Mouse (Mus musculus): Measurements from ENCODE around the gene Auh. TPM values are rescaled to one million over a fixed set of nuclear protein-coding genes. Genes with fewer than 3 reads are reported as not detected.

The Auh gene
- 81.6 and 84.8 TPM in 2 replicates for polyA plus RNA-seq (2012; rRNA removed)

GRCm38 (mm10) chr13:52929209-52930171 is at the start of gene Auh:
TSS of gene Auh (minus strand) at chr13:52929681.
- H3K4me3 ChIP-seq (ENCODE audit: insufficient read depth, low read length): peak within 1 kb of the TSS; percentile 75
- 0 out of 2 replicates have a peak, but pooled peaks cover 5% of the 10 kb centered on the region for H3K4me1 ChIP-seq (ENCODE audit: control insufficient read depth, insufficient read depth, low read length)
- H3K27ac ChIP-seq (ENCODE audit: insufficient read depth, low read length): peak within 1 kb of the TSS; percentile 79
- TF ChIP-seq CTCF (IDR thresholded peaks at IDR 0.05; ENCODE audit: extremely low read depth, insufficient read depth, low read length): no peak
- TF ChIP-seq POLR2A (IDR thresholded peaks at IDR 0.05; ENCODE audit: extremely low read depth, insufficient read depth, low read length): 0 out of 2 replicates have a peak, but pooled peaks have one; percentile 46

GRCm38 (mm10) chr13:52978321-52978981 is 49.0 kb upstream of the Auh start:
- peak overlapping the region; percentile 89 for H3K27ac ChIP-seq (ENCODE audit: insufficient read depth, low read length)
- peak overlapping the region; percentile 65 for H3K4me3 ChIP-seq (ENCODE audit: insufficient read depth, low read length)
- no peaks in the 10 kb centered on the region; the same call in none of the 2 replicates for H3K4me1 ChIP-seq (ENCODE audit: control insufficient read depth, insufficient read depth, low read length)
- TF ChIP-seq POLR2A (IDR thresholded peaks at IDR 0.05; ENCODE audit: extremely low read depth, insufficient read depth, low read length): no peak
- no peak for TF ChIP-seq CTCF (IDR thresholded peaks at IDR 0.05; ENCODE audit: extremely low read depth, insufficient read depth, low read length)

GRCm38 (mm10) chr13:52977757-52978156 is 48.3 kb upstream of the Auh start:
- Histone ChIP-seq H3K4me3 (ENCODE audit: insufficient read depth, low read length) (peak overlapping the region; percentile 65; the same call in 1 of the 2 replicates), H3K27ac (ENCODE audit: insufficient read depth, low read length) (no peak overlapping the region), H3K4me1 (ENCODE audit: control insufficient read depth, insufficient read depth, low read length) (no peaks in the 10 kb centered on the region; the same call in none of the 2 replicates)
- TF ChIP-seq CTCF (IDR thresholded peaks at IDR 0.05; ENCODE audit: extremely low read depth, insufficient read depth, low read length) (no peak), POLR2A (IDR thresholded peaks at IDR 0.05; ENCODE audit: extremely low read depth, insufficient read depth, low read length) (no peak)

- Histone ChIP-seq H3K4me1 (ENCODE audit: control insufficient read depth, insufficient read depth, low read length) (no peaks in the 10 kb centered on the region; the same call in none of the 2 replicates), H3K4me3 (ENCODE audit: insufficient read depth, low read length) (no peak overlapping the region), H3K27ac (ENCODE audit: insufficient read depth, low read length) (no peak overlapping the region)
- TF ChIP-seq CTCF (IDR thresholded peaks at IDR 0.05; ENCODE audit: extremely low read depth, insufficient read depth, low read length) (no peak), POLR2A (IDR thresholded peaks at IDR 0.05; ENCODE audit: extremely low read depth, insufficient read depth, low read length) (no peak)
Measured at GRCm38 (mm10) chr13:52977221-52977609, 47.7 kb upstream of the Auh start.

- no peak overlapping the region for H3K27ac ChIP-seq (ENCODE audit: insufficient read depth, low read length)
- H3K4me1 ChIP-seq (ENCODE audit: control insufficient read depth, insufficient read depth, low read length): no peaks in the 10 kb centered on the region; the same call in none of the 2 replicates
- H3K4me3 ChIP-seq (ENCODE audit: insufficient read depth, low read length): no peak overlapping the region
- TF ChIP-seq CTCF (IDR thresholded peaks at IDR 0.05; ENCODE audit: extremely low read depth, insufficient read depth, low read length) (no peak), POLR2A (IDR thresholded peaks at IDR 0.05; ENCODE audit: extremely low read depth, insufficient read depth, low read length) (no peak)
Measured at GRCm38 (mm10) chr13:52976510-52977220, 47.2 kb upstream of the Auh start.

- H3K27ac ChIP-seq (ENCODE audit: insufficient read depth, low read length): no peak overlapping the region
- TF ChIP-seq POLR2A (IDR thresholded peaks at IDR 0.05; ENCODE audit: extremely low read depth, insufficient read depth, low read length): no peak
- no peak for TF ChIP-seq CTCF (IDR thresholded peaks at IDR 0.05; ENCODE audit: extremely low read depth, insufficient read depth, low read length)
- H3K4me3 ChIP-seq (ENCODE audit: insufficient read depth, low read length): no peak overlapping the region
Measured at GRCm38 (mm10) chr13:52976130-52976509, 46.6 kb upstream of the Auh start.

GRCm38 (mm10) chr13:52974676-52975075 is 45.2 kb upstream of the Auh start:
- no peak for TF ChIP-seq POLR2A (IDR thresholded peaks at IDR 0.05; ENCODE audit: extremely low read depth, insufficient read depth, low read length)
- TF ChIP-seq CTCF (IDR thresholded peaks at IDR 0.05; ENCODE audit: extremely low read depth, insufficient read depth, low read length): no peak
- no peaks in the 10 kb centered on the region; the same call in none of the 2 replicates for H3K4me1 ChIP-seq (ENCODE audit: control insufficient read depth, insufficient read depth, low read length)
- no peak overlapping the region for H3K4me3 ChIP-seq (ENCODE audit: insufficient read depth, low read length)
- no peak overlapping the region for H3K27ac ChIP-seq (ENCODE audit: insufficient read depth, low read length)

More at GRCm38 (mm10) chr13:52976130-52976509, 46.6 kb upstream of the Auh start:
- H3K4me1 ChIP-seq (ENCODE audit: control insufficient read depth, insufficient read depth, low read length): no peaks in the 10 kb centered on the region; the same call in none of the 2 replicates

GRCm38 (mm10) chr13:52973427-52973826 is 43.9 kb upstream of the Auh start:
- TF ChIP-seq POLR2A (IDR thresholded peaks at IDR 0.05; ENCODE audit: extremely low read depth, insufficient read depth, low read length) (no peak), CTCF (IDR thresholded peaks at IDR 0.05; ENCODE audit: extremely low read depth, insufficient read depth, low read length) (no peak)
- H3K4me1 ChIP-seq (ENCODE audit: control insufficient read depth, insufficient read depth, low read length): no peaks in the 10 kb centered on the region; the same call in 1 of the 2 replicates

GRCm38 (mm10) chr13:52972626-52973025 is 43.1 kb upstream of the Auh start:
- TF ChIP-seq CTCF (IDR thresholded peaks at IDR 0.05; ENCODE audit: extremely low read depth, insufficient read depth, low read length): no peak
- no peak for TF ChIP-seq POLR2A (IDR thresholded peaks at IDR 0.05; ENCODE audit: extremely low read depth, insufficient read depth, low read length)
- Histone ChIP-seq H3K4me1 (ENCODE audit: control insufficient read depth, insufficient read depth, low read length) (no peaks in the 10 kb centered on the region; the same call in 1 of the 2 replicates), H3K4me3 (ENCODE audit: insufficient read depth, low read length) (no peak overlapping the region), H3K27ac (ENCODE audit: insufficient read depth, low read length) (no peak overlapping the region)

More at GRCm38 (mm10) chr13:52973427-52973826, 43.9 kb upstream of the Auh start:
- H3K27ac ChIP-seq (ENCODE audit: insufficient read depth, low read length): no peak overlapping the region
- no peak overlapping the region for H3K4me3 ChIP-seq (ENCODE audit: insufficient read depth, low read length)
